21 mouse cellular contexts compared by ENCODE assay signal in the genomic region with DNA sequence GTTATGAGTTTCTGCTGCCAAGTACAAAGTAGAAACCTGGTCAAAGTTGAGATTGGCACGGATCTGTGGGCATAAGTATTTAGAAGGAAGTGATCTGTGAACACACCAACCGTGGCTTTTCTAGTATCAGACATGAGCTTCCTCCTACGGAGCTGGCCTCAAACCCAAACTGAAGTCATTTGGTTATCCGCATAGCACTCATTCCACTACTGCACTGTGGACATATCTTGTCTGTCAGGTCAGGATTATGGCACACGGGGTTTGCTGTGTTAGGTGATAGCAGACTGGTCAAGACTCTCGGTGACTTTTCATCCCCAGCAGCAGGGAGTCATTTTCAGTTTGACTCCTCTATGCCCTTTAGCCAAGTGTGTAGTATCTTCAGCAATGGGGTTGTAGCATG. TPM values are rescaled to one million over a fixed set of nuclear protein-coding genes. Genes with fewer than 3 reads are reported as not detected.
"Had no signal": no experiment of that assay in that cellular context is flagged by ENCODE, and none has a peak within 500 bp of the region (broad histone marks: within the 10 kb centered on the region; RNA-seq: fewer than 3 reads in every experiment).

No protein-coding gene starts in this region.

- H3K36me3 ChIP-seq: liver, embryonic 13.5 days; midbrain, embryonic 12.5 days; midbrain, embryonic 15.5 days; neural tube, embryonic 12.5 days; neural tube, embryonic 15.5 days; stomach, embryonic 15.5 days had no signal

- H3K27me3 ChIP-seq: liver, embryonic 13.5 days; midbrain, embryonic 12.5 days; midbrain, embryonic 15.5 days; neural tube, embryonic 12.5 days; neural tube, embryonic 15.5 days; stomach, embryonic 15.5 days had no signal

- H3K9ac ChIP-seq: liver, embryonic 13.5 days; midbrain, embryonic 12.5 days; midbrain, embryonic 15.5 days; neural tube, embryonic 12.5 days; neural tube, embryonic 15.5 days; stomach, embryonic 15.5 days had no signal

- H3K4me1 ChIP-seq: liver, embryonic 13.5 days; midbrain, embryonic 12.5 days; midbrain, embryonic 15.5 days; neural tube, embryonic 12.5 days; neural tube, embryonic 15.5 days; stomach, embryonic 15.5 days had no signal

- H3K9me3 ChIP-seq: liver, embryonic 13.5 days; midbrain, embryonic 12.5 days; midbrain, embryonic 15.5 days; neural tube, embryonic 12.5 days; neural tube, embryonic 15.5 days; stomach, embryonic 15.5 days had no signal

- DNase-seq: kidney, postnatal 25 days; layer of hippocampus, adult 9-11 months; layer of hippocampus, postnatal 36 days; liver, embryonic 13.5 days; lung, adult 2 months; right cerebral cortex, adult 18-20 months; right cerebral cortex, postnatal 14 days; right cerebral cortex, postnatal 4 days; thymus, postnatal 25 days had no signal

- ATAC-seq: intestine, embryonic 16.5 days; midbrain, embryonic 15.5 days had no signal

- H3K4me2 ChIP-seq: liver, embryonic 13.5 days; midbrain, embryonic 12.5 days; midbrain, embryonic 15.5 days; neural tube, embryonic 12.5 days; neural tube, embryonic 15.5 days; stomach, embryonic 15.5 days had no signal

- H3K4me3 ChIP-seq: layer of hippocampus, adult 2 months; left cerebral cortex, adult 2 months; liver, embryonic 13.5 days; midbrain, embryonic 12.5 days; midbrain, embryonic 15.5 days; neural tube, embryonic 12.5 days; neural tube, embryonic 15.5 days; stomach, embryonic 15.5 days had no signal

- H3K27ac ChIP-seq: kidney, postnatal 0 days; layer of hippocampus, adult 2 months; left cerebral cortex, adult 2 months; liver, embryonic 13.5 days; macrophage; midbrain, embryonic 12.5 days; midbrain, embryonic 15.5 days; neural tube, embryonic 12.5 days; neural tube, embryonic 15.5 days; stomach, embryonic 15.5 days had no signal

RNA-seq across cellular contexts. Expression of gene Rgs8, which starts 20.1 kb away (rescaled TPM):
- polyA plus RNA-seq: liver, adult 2 months; liver, embryonic 16.5 days; macrophage had no signal
